Comparison of ENCODE assay signal across 9 mouse cellular contexts in genomic region chr2:61455902-61456301, GRCm38 (mm10).
DNase-seq lines count a peak whose midpoint lies in the region; ATAC-seq and TF ChIP-seq lines count a peak whose summit lies in the region.
"Had no signal": no experiment of that assay in that cellular context is flagged by ENCODE, and none has a peak within 500 bp of the region (broad histone marks: within the 10 kb centered on the region; RNA-seq: fewer than 3 reads in every experiment).

No protein-coding gene starts in this region.

- H3K27me3 ChIP-seq in heart, adult 2 months (ENCODE audit: control insufficient read depth, insufficient read depth, low read length): no peaks in the 10 kb centered on the region
- no peaks in the 10 kb centered on the region for H3K27me3 ChIP-seq in heart, embryonic 11.5 days (ENCODE audit: control insufficient read depth, insufficient read depth, low read length)
- H3K27me3 ChIP-seq in lung, postnatal 0 days (replicated peaks; ENCODE audit: insufficient read depth, low read length): no peaks in the 10 kb centered on the region
- no peaks in the 10 kb centered on the region for H3K27me3 ChIP-seq in splenic B cell, adult 2 months (ENCODE audit: control insufficient read depth, insufficient read depth, low read length, poor library complexity, severe bottlenecking)
- H3K27me3 ChIP-seq: limb, embryonic 15.5 days had no signal

- no peak for TF ChIP-seq EP300 in heart, adult 2 months (IDR thresholded peaks at IDR 0.05; ENCODE audit: insufficient read depth, low read depth, low read length)
- TF ChIP-seq EP300 in lung, postnatal 0 days (IDR thresholded peaks at IDR 0.05): no peak

- TF ChIP-seq CTCF in heart, adult 2 months (IDR thresholded peaks at IDR 0.05): peak; percentile 87
- TF ChIP-seq CTCF in lung, postnatal 0 days (IDR thresholded peaks at IDR 0.05): peak; percentile 71

- intact Hi-C loops in heart, adult 2 months (cut with DNase I): loop anchor here (2.0 to 10.0 kb wide), 2 partner anchors 735 to 851 kb away; no protein-coding TSS in a partner anchor

- H3K4me3 ChIP-seq in heart, adult 2 months: no peak overlapping the region
- no peak overlapping the region for H3K4me3 ChIP-seq in heart, embryonic 11.5 days (ENCODE audit: low read depth, low read length)
- H3K4me3 ChIP-seq in lung, postnatal 0 days (ENCODE audit: low read depth, low read length): no peak overlapping the region
- H3K4me3 ChIP-seq: limb, embryonic 15.5 days had no signal

- no peaks in the 10 kb centered on the region for H3K79me2 ChIP-seq in heart, adult 2 months (replicated peaks; ENCODE audit: control insufficient read depth, insufficient read depth, low read length)

- no peaks in the 10 kb centered on the region for H3K36me3 ChIP-seq in heart, adult 2 months (ENCODE audit: control insufficient read depth, insufficient read depth, low read length)
- no peaks in the 10 kb centered on the region for H3K36me3 ChIP-seq in heart, embryonic 11.5 days (ENCODE audit: control insufficient read depth, insufficient read depth, low read length)
- no peaks in the 10 kb centered on the region for H3K36me3 ChIP-seq in lung, postnatal 0 days (ENCODE audit: insufficient read depth, low read length)
- no peaks in the 10 kb centered on the region for H3K36me3 ChIP-seq in splenic B cell, adult 2 months (ENCODE audit: control insufficient read depth, insufficient read depth, low read length, poor library complexity, severe bottlenecking)
- H3K36me3 ChIP-seq: limb, embryonic 15.5 days had no signal

- no peak overlapping the region for H3K4me2 ChIP-seq in heart, embryonic 11.5 days
- no peak overlapping the region for H3K4me2 ChIP-seq in lung, postnatal 0 days (replicated peaks; ENCODE audit: low read depth, low read length)
- H3K4me2 ChIP-seq: limb, embryonic 15.5 days had no signal

- no peaks in the 10 kb centered on the region for H3K9me3 ChIP-seq in heart, embryonic 11.5 days (replicated peaks; ENCODE audit: control insufficient read depth, low read length)
- no peaks in the 10 kb centered on the region for H3K9me3 ChIP-seq in lung, postnatal 0 days (ENCODE audit: low read length)
- H3K9me3 ChIP-seq: limb, embryonic 15.5 days had no signal

- H3K4me1 ChIP-seq in heart, adult 2 months (ENCODE audit: control insufficient read depth, insufficient read depth, low read length): no peaks in the 10 kb centered on the region; the same call in 1 of the 2 replicates
- peaks cover 5% of the 10 kb centered on the region for H3K4me1 ChIP-seq in heart, embryonic 11.5 days (ENCODE audit: control insufficient read depth, insufficient read depth, low read length)
- no peaks in the 10 kb centered on the region; the same call in 1 of the 2 replicates for H3K4me1 ChIP-seq in lung, postnatal 0 days (ENCODE audit: insufficient read depth, low read depth, low read length)

- TF ChIP-seq POLR2A in heart, adult 2 months (IDR thresholded peaks at IDR 0.05; ENCODE audit: insufficient read depth, low read depth, low read length): no peak

- no peak for ATAC-seq in heart, embryonic 11.5 days (replicated peaks; ENCODE audit: insufficient number of reproducible peaks, low FRiP score, low TSS enrichment)
- ATAC-seq in inflammation-experienced regulatory T-cells, adult 6 months: peak; percentile 40
- no peak for ATAC-seq in lung, postnatal 0 days

- H3K9ac ChIP-seq in heart, adult 2 months (ENCODE audit: low read depth, low read length): no peak overlapping the region
- no peak overlapping the region for H3K9ac ChIP-seq in heart, embryonic 11.5 days (ENCODE audit: low read depth, low read length)
- H3K9ac ChIP-seq in lung, postnatal 0 days (replicated peaks; ENCODE audit: low read depth): no peak overlapping the region
- H3K9ac ChIP-seq: limb, embryonic 15.5 days had no signal

- H3K27ac ChIP-seq in heart, adult 2 months: no peak overlapping the region
- H3K27ac ChIP-seq in heart, embryonic 11.5 days (ENCODE audit: low read depth, low read length): no peak overlapping the region
- H3K27ac ChIP-seq in lung, postnatal 0 days (ENCODE audit: low read length): no peak overlapping the region
- H3K27ac ChIP-seq: limb, embryonic 15.5 days had no signal

- 37% methylated on average over 5 of the region's 5 CpGs for WGBS in heart, adult 2 months
- WGBS in heart, embryonic 11.5 days (ENCODE audit: insufficient replicate concordance): 22% methylated on average over 5 of the region's 5 CpGs
- 27% methylated on average over 5 of the region's 5 CpGs for WGBS in lung, postnatal 0 days

- DNase-seq in heart, adult 2 months: peak; percentile 29 to 60
- peak; percentile 53 for DNase-seq in CD4-positive helper T cell, adult 2 months (ENCODE audit: low read depth, low spot score)
- peak; percentile 77 for DNase-seq in adrenal gland, postnatal 14 days
- DNase-seq in embryo, embryonic 9.5 days (ENCODE audit: extremely low spot score): peak; percentile 37
- peak; percentile 56 for DNase-seq in lung, postnatal 0 days (ENCODE audit: low spot score)
- DNase-seq in splenic B cell, adult 2 months (ENCODE audit: low read depth, low spot score): peak; percentile 50
